Mouse (Mus musculus) ES-Bruce4 (cell line): Measurements from ENCODE around the gene Pla2g12a.

Experiments
- CTCF ChIP-seq: IDR thresholded peaks from one replicate; pipeline ENCODE4 v1.8.1; 2011; ENCODE audit warnings: low read depth, low read length
- EP300 ChIP-seq: IDR thresholded peaks from 2 replicates; pipeline ENCODE4 v1.6.1; 2011; ENCODE audit warnings: low read depth, low read length; ENCODE audit not compliant: insufficient read depth
- POLR2A ChIP-seq: IDR thresholded peaks from one replicate; pipeline ENCODE4 v1.8.1; 2011; ENCODE audit warnings: low read length; ENCODE audit not compliant: insufficient read depth

DNA sequence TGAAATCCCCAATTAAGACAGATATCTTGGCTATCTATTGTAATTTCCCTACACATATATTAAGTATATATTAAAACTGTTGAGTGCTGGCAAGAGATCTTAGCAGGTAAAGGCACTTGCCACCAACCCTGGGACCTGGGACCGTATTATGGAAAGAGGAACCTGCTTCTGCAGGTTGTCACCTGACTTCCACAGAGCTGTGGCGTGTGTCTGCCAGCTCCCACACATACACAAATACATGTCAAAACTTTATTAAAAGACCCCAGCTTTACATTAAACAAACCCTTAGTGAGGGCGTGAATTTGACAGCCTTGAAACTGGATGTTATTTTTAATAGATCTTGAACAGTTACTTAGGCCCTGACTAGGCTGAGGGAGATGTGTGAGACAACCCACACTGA lies 25.0 kb downstream of the Pla2g12a start:
- TF ChIP-seq CTCF: no peak
- no peak for TF ChIP-seq POLR2A
- TF ChIP-seq EP300: no peak
